Mouse (Mus musculus): Measurements from ENCODE around the gene D16Ertd472e. TPM values are rescaled to one million over a fixed set of nuclear protein-coding genes. Genes with fewer than 3 reads are reported as not detected.

Gene D16Ertd472e
- total RNA-seq, 2 experiments from 2014 or later, result 10.8 to 12.0 TPM

GRCm38 (mm10) chr16:78574241-78574640 is 2.3 kb downstream of the D16Ertd472e start:
- peak in 1 of 2 experiments; percentile 19 for DNase-seq (ENCODE audit: low spot score in 2 of 2)

- no peak for DNase-seq (ENCODE audit: low spot score in 2 of 2)
Measured at GRCm38 (mm10) chr16:78573016-78573415, 3.5 kb downstream of the D16Ertd472e start.

GRCm38 (mm10) chr16:78564110-78564821 is 12.2 kb downstream of the D16Ertd472e start:
- no peak for DNase-seq (ENCODE audit: low spot score in 2 of 2)

- DNase-seq (ENCODE audit: low spot score in 2 of 2), result no peak
Measured at GRCm38 (mm10) chr16:78563093-78563971, 13.2 kb downstream of the D16Ertd472e start.

GRCm38 (mm10) chr16:78560627-78561026 is 15.9 kb downstream of the D16Ertd472e start:
- no peak for DNase-seq (ENCODE audit: low spot score in 2 of 2)

GRCm38 (mm10) chr16:78560063-78560462 is 16.4 kb downstream of the D16Ertd472e start:
- DNase-seq (ENCODE audit: low spot score in 2 of 2), result no peak

- no peak for DNase-seq (ENCODE audit: low spot score in 2 of 2)
Measured at GRCm38 (mm10) chr16:78557573-78557972, 18.9 kb downstream of the D16Ertd472e start.

- DNase-seq (ENCODE audit: low spot score in 2 of 2), result peak in 1 of 2 experiments; percentile 28
Measured at GRCm38 (mm10) chr16:78554911-78555648, 21.4 kb downstream of the D16Ertd472e start.

GRCm38 (mm10) chr16:78547367-78547766 is 29.1 kb downstream of the D16Ertd472e start:
- no peak for DNase-seq (ENCODE audit: low spot score in 2 of 2)

- DNase-seq (ENCODE audit: low spot score in 2 of 2), result no peak
Measured at GRCm38 (mm10) chr16:78546529-78546928, 30.0 kb downstream of the D16Ertd472e start.

- DNase-seq (ENCODE audit: low spot score in 2 of 2), result no peak
Measured at GRCm38 (mm10) chr16:78540376-78541246, 35.9 kb downstream of the D16Ertd472e start.

GRCm38 (mm10) chr16:78537798-78538422 is 38.6 kb downstream of the D16Ertd472e start:
- DNase-seq (ENCODE audit: low spot score in 2 of 2), result no peak

GRCm38 (mm10) chr16:78537322-78537721 is 39.2 kb downstream of the D16Ertd472e start:
- no peak for DNase-seq (ENCODE audit: low spot score in 2 of 2)

GRCm38 (mm10) chr16:78534468-78534867 is 42.0 kb downstream of the D16Ertd472e start:
- no peak for DNase-seq (ENCODE audit: low spot score in 2 of 2)

GRCm38 (mm10) chr16:78531957-78532605 is 44.4 kb downstream of the D16Ertd472e start:
- DNase-seq (ENCODE audit: low spot score in 2 of 2), result no peak

GRCm38 (mm10) chr16:78522974-78523373 is 53.5 kb downstream of the D16Ertd472e start:
- no peak for DNase-seq (ENCODE audit: low spot score in 2 of 2)

- no peak for DNase-seq (ENCODE audit: low spot score in 2 of 2)
Measured at GRCm38 (mm10) chr16:78518697-78519096, 57.8 kb downstream of the D16Ertd472e start.

GRCm38 (mm10) chr16:78517171-78517570 is 59.3 kb downstream of the D16Ertd472e start:
- DNase-seq (ENCODE audit: low spot score in 2 of 2), result no peak

GRCm38 (mm10) chr16:78511526-78511925 is 65.0 kb downstream of the D16Ertd472e start:
- no peak for DNase-seq (ENCODE audit: low spot score in 2 of 2)

Data from layer of hippocampus, postnatal 10 days (tissue).